Mouse (Mus musculus) left cerebral cortex, adult 2 months (tissue): ENCODE data around the gene Ccdc155. TPM values are rescaled to one million over a fixed set of nuclear protein-coding genes. Genes with fewer than 3 reads are reported as not detected.

Experiments
- DNase-seq, 2 experiments: peaks; one replicate each; pipeline ENCODE4 v3.0.0; 2021 to 2022; ENCODE audit warnings: low spot score in 2 of 2, mixed read lengths in 1 of 2; ENCODE audit errors: extremely low spot score in 1 of 2
- H3K27ac ChIP-seq: fragments of 200-600 bp; 2 replicates; pipeline ENCODE4 v1.8.1; 2022
- H3K4me3 ChIP-seq: fragments of 200-600 bp; 2 replicates; pipeline ENCODE4 v1.8.1; 2022
- CTCF ChIP-seq: fragments of 200-600 bp; IDR thresholded peaks from 2 replicates; pipeline ENCODE4 v1.8.1; 2022; ENCODE audit warnings: antibody characterized with exemption, mild to moderate bottlenecking, moderate library complexity
- intact Hi-C: fragments of 180-260 bp; cut with DNase I; formaldehyde crosslinking; loops from one replicate; pipeline ENCODE4 v1.15.1; 2025
- total RNA-seq, 2 experiments: library from RNA; stranded (reverse); gene quantifications; 2 replicates each; pipeline ENCODE4 v1.2.3; 2021

Gene Ccdc155
- total RNA-seq, 2 experiments from 2014 or later = 6.7 to 7.5 TPM

DNA sequence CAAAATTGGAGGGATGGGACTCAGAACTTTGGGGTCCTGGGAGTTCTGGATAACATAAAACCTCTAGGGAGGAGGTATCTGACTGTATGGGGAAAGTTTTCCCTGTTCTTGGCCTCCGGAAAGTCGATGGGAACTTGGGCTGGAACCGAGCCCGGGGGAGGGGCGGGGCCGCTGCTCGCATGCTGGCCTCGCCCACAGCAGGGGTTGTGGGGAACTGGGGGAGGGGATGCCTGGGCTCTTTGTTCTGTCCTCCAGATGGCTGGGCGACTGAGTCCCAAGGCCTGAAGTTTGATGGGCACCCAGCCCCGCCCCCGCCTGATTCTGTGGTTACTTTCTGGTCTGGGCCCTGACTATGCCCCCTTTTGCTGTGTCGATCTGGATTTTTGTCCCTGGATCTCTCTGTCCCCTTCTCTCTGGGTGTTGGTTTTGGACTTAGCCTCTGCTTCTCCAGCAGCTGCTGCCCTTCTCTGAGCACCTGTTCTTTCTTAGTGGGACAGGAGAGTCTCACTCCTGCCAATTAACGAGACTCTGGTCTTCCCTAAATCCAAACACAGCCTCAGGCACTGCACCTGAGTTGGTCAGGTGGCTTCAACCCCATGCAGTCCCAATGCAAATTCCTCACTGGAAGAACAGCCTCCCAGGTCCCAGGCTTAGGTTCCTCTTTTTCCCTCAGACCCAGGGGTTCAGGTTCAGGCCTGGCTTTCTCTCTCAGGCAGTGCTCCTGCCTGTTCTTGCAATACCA lies 11.9 kb upstream of the Ccdc155 start:
- Histone ChIP-seq H3K4me3 (peak overlapping the region; percentile 44), H3K27ac (no peak overlapping the region)
- TF ChIP-seq CTCF = no peak
- intact Hi-C loops = no loop called here
- DNase-seq = no peak

DNA sequence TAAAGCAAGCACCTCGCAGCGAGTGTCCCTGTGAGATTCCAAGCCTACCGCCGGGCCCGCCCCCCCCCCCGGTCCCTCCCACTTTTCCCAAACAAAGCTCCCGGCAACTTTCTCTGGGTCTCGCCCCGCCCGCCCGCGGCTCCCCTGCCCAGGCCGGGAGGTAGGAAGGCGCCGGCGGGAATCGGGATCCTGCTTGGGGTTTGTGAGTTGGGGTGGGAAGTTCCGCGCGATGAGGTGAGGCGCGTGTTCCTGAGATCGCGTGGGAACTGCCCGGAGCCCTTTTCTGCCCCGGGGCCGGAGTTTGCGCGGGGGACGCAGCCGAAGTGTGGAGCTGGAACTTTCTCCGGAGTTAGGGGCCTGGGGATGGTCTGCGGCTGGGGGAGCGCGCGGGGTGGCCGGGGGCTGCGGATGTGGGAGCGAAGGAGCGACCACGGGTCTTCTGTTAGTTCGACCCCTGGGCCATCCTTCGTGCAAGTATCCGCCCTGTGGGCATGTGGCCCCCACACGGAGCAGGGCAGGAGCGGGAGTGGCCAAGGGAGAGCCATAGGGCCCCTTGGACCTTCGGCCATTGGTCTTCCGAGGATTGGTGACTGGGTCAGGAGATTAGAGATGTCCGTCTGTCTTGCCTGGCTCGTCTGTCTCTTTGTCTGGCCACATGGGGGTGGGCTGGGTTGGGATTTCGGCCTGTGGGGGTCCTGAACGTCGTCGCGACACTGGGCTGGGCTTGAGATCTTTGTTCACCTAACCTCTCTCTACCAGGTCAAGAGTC lies 11.2 kb upstream of the Ccdc155 start, which contains the start of gene Tead2:
Gene Tead2, plus strand, starts transcription at position 81 of the 769 bp plus-strand sequence.
- no peak within 1 kb of the TSS for H3K27ac ChIP-seq
- no peak for TF ChIP-seq CTCF
- intact Hi-C loops = no loop called here
- DNase-seq = no peak
- peak within 1 kb of the TSS; percentile 44 for H3K4me3 ChIP-seq

DNA sequence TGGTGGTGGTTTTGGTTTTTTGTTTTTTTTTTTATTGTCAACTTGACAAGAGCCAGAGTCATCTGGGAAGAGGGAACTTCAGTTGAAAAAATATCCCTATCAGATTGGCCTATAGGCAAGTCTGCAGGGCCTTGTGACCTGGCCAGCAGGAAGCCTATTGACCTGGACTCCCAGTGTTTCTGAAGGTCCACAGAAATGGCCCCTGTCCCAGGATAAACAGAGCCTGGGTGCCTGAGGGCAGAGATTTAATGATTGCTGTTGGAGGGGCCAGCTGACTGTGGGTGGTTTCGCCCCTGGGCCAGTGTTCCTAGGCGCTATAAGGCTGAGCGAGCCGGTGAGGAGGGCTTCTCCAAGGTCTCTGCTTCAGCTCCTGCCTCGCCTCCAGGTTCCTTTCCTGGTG lies 9.0 kb upstream of the Ccdc155 start:
- DNase-seq = no peak
- no peak overlapping the region for H3K27ac ChIP-seq
- intact Hi-C loops = no loop called here
- no peak for TF ChIP-seq CTCF
- H3K4me3 ChIP-seq = no peak overlapping the region

DNA sequence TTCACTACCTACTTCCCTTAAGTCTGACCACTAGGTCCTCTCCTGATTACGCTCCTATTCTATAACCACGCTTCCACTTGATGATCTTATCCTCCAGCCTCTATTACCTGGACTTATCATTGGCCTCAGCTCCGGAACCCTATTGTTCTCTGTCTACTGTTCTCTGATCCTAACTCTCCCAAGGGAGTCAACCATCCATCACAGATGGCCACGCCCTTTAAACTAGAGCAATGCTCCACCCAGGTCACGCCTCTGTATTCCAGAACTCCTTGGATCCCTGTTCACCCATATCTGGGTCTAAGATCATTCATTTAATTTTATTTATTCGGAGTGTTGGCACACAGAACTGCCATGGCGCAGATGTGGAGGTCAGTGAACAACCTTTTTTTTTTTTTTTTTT lies 7.7 kb upstream of the Ccdc155 start:
- no peak for DNase-seq
- Histone ChIP-seq H3K4me3 (no peak overlapping the region), H3K27ac (no peak overlapping the region)
- intact Hi-C loops = no loop called here
- TF ChIP-seq CTCF = no peak

DNA sequence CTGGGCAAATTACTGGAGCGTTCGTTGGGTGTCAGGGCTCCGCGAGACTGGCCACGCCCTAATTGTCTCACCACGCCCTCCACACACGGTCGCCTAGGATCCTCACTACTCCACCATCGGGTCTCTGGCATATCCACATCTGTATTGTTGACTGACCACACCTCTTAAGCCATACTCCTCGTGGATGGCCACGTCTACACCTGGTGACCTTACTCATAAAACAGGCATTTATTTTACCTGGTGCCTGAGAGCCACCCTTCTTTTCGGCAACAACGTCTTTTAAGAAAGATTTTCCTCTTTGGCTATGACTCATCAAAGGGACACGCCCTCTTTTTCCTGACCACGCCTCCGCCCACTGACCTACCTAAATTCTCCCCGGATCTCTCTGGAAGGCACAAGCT lies 7.2 kb upstream of the Ccdc155 start, which contains the start of gene Dkkl1:
Gene Dkkl1, minus strand, starts transcription at position 297 of the 401 bp plus-strand sequence.
- peak within 1 kb of the TSS; percentile 22 for H3K4me3 ChIP-seq
- no peak for DNase-seq
- H3K27ac ChIP-seq = no peak within 1 kb of the TSS
- no peak for TF ChIP-seq CTCF
- intact Hi-C loops = no loop called here

DNA sequence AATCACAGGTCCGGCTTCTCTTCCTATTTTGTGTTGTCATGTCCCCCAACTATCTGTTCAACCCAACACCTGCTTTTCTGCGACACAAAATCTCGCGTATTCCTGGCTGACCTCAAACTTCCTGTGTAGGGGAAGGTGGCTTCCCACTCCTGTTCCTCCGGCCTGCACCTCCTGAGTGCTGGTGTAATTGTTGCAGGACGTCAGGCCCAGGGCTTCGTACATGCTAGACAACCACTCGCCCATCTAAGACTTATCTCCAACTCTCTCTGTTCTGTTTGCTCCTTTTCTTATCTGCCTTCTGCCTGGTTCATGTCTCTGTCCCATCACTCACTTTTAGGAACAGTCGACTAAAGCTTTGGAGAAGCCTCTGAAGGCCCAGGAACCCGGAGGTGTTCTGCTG lies 6.4 kb upstream of the Ccdc155 start:
- no peak for TF ChIP-seq CTCF
- no peak overlapping the region for H3K27ac ChIP-seq
- DNase-seq = no peak
- H3K4me3 ChIP-seq = peak overlapping the region; percentile 22
- intact Hi-C loops = no loop called here

DNA sequence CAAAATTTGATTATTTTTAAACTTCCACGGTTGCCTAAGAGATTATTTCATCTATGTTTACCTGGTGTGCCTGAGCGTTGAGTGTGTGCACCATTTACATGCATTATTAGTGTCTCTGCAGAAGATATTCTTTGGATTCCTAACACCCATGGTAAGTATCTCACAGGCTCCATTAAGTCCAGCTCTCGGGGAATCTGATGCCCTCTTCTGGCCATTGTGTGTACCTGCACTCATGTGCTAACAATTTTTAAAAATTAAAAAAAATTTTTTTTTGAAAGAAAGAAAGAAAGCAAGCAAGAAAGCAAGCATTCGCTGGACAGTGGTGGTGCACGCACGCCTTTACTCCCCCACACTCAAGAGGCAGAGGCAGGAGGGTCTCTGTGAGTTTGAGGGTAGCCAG lies 3.6 kb upstream of the Ccdc155 start:
- DNase-seq = no peak

DNA sequence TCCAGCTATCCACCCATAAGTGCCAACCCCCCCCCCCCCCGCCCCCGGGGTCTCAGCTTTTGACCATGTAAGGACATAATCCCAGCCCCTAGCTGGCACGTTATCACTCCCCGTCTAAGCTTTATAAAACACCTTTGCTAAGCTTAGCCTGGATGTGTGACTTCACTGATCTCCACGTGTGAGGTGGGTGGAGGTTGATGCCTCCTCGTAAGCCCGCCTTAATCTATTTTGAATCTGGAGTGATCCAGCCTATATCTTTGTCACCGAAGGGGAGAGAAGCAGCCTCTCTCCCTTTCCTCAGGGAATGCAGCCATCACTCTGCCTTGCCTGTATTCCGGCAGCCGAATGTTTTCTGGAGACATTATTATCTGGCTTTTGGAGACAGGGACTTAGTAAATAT lies 2.0 kb downstream of the Ccdc155 start:
- intact Hi-C loops = no loop called here
- H3K27ac ChIP-seq = peak overlapping the region; percentile 64
- DNase-seq = no peak
- TF ChIP-seq CTCF = no peak
- H3K4me3 ChIP-seq = no peak overlapping the region

More for the DNA sequence above, 3.6 kb upstream of the Ccdc155 start:
- H3K27ac ChIP-seq = no peak overlapping the region
- peak; percentile 19 for TF ChIP-seq CTCF
- H3K4me3 ChIP-seq = no peak overlapping the region
- intact Hi-C loops = loop anchor here (5.0 kb wide), 1 partner anchor 89 kb away; no protein-coding TSS in a partner anchor

DNA sequence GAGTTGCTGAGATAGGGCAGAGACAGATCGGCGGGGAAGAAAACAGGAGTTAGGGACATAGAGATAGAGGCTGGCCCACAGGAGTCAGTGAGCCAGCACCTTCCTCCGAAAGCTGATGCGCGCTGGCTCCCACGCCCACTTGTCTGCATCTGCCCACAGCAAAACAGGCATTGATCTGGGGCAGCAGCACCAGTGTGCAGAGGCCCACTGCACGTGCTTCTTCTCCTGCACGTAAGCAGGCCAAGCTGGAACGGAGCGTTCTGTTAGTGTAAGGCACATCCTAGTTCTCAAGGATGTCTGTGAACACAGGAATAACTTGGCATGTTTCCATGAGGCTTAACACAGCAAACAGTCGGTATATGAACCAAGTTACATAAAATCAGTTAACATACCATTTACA lies 5.7 kb downstream of the Ccdc155 start:
- H3K4me3 ChIP-seq = no peak overlapping the region
- intact Hi-C loops = loop anchor here (1.0 kb wide), 1 partner anchor 37 kb away; no protein-coding TSS in a partner anchor
- peak overlapping the region; percentile 83 for H3K27ac ChIP-seq
- peak in 1 of 2 experiments; percentile 51 for DNase-seq
- TF ChIP-seq CTCF = no peak

DNA sequence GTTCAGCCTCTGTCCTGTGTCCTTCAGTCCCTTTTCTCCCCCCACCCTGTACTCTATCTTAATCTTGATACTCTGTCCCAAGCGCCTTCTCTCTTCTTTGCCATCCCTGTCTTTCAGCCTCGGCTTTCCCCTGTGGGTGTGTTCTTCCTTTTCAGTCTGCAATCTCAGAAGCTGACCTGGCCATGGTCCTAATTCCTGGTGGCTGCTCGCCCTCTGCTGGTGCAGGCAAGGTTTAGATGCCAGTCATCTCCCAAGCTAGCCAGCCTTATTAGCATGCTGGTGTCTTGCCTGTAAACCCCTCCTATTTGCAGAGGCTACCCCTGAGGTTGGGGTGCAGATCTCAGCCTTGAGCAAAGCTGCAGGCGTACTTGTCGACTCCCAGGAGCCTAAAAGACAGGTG lies 6.3 kb downstream of the Ccdc155 start:
- DNase-seq = peak; percentile 70
- Histone ChIP-seq H3K27ac (peak overlapping the region; percentile 83), H3K4me3 (no peak overlapping the region)
- intact Hi-C loops = loop anchor here (1.0 kb wide), 1 partner anchor 36 kb away; no protein-coding TSS in a partner anchor
- TF ChIP-seq CTCF = peak; percentile 76

DNA sequence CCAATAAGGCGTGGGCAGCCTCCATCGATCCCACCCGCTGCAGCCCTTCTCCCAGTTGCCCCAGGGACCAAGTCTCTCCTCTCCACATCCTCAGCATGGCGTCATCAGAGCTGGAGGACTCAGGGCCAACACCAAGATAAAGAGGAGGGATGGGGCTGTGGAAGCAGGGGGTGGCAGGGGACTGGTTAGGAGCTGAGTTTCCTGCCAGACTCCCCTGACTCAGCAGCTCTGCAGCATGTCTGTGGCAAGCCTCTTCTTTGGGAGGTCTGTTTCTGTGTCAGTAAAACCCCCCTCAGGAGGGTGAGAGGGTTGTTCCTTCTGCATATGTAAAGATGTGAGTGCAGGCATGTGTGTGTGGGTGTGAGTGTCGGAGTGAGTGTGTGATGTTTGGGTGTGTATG lies 7.7 kb downstream of the Ccdc155 start:
- H3K27ac ChIP-seq = peak overlapping the region; percentile 83
- intact Hi-C loops = no loop called here
- TF ChIP-seq CTCF = no peak
- no peak for DNase-seq
- no peak overlapping the region for H3K4me3 ChIP-seq

DNA sequence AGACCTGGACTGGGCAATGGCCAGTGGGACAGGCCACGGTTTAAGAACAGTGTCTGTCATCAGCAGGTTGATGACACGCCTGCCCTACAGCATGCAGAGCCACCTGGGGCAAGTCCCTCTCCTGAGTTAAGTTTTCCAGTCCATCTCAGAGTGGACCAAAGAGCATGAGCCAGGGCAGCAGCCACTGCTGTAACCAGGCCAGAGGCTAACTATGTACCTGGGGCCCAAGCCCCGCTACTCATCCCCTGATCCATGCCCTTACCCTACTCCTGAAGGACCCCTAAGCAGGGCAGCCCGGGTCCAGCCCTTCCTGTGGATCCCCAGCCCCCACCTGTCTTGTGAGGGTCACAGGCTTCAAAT lies 8.5 kb downstream of the Ccdc155 start:
- DNase-seq = no peak
- intact Hi-C loops = no loop called here

More for the DNA sequence above, 8.5 kb downstream of the Ccdc155 start:
- TF ChIP-seq CTCF = no peak
- H3K4me3 ChIP-seq = no peak overlapping the region
- peak overlapping the region; percentile 83; the same call in 1 of the 2 replicates for H3K27ac ChIP-seq
